Mouse (Mus musculus) hindbrain, embryonic 10.5 days (tissue): ENCODE data around the gene Hist1h2bg. TPM values are rescaled to one million over a fixed set of nuclear protein-coding genes. Genes with fewer than 3 reads are reported as not detected.
A peak's percentile ranks its signal among the peaks of the same experiment; 100 is the strongest.
"Not testable (repeated sequence)": the region's sequence is repeated elsewhere in the genome, so short reads cannot be mapped to it uniquely, and the experiment has no call there.

Experiments used
- DNase-seq: peaks from one replicate; pipeline ENCODE4 v3.0.0-alpha.2; 2017; ENCODE audit warnings: low spot score
- H3K27ac ChIP-seq: fragments of 300-500 bp; sonication (generic); 2 replicates; pipeline ENCODE4 v1.5.1; 2016; ENCODE audit warnings: mild to moderate bottlenecking, moderate library complexity
- H3K27me3 ChIP-seq: fragments of 300-500 bp; sonication (generic); 2 replicates; pipeline ENCODE4 v1.6.1; 2016; ENCODE audit warnings: mild to moderate bottlenecking; ENCODE audit not compliant: poor library complexity, insufficient read depth, severe bottlenecking
- H3K36me3 ChIP-seq: fragments of 300-500 bp; sonication (generic); 2 replicates; pipeline ENCODE4 v1.6.1; 2016; ENCODE audit warnings: mild to moderate bottlenecking, moderate library complexity
- H3K4me1 ChIP-seq: fragments of 300-500 bp; sonication (generic); replicated peaks from 2 replicates; pipeline ENCODE4 v1.6.1; 2016; ENCODE audit warnings: mild to moderate bottlenecking
- H3K4me3 ChIP-seq: fragments of 300-500 bp; sonication (generic); 2 replicates; pipeline ENCODE4 v1.5.1; 2016; ENCODE audit warnings: mild to moderate bottlenecking, moderate library complexity
- H3K9me3 ChIP-seq: fragments of 300-500 bp; sonication (generic); 2 replicates; pipeline ENCODE4 v1.6.1; 2016; ENCODE audit warnings: mild to moderate bottlenecking, moderate library complexity
- WGBS: fragments of 180-500 bp; shearing (Covaris S2); methylation state at CpG from one replicate; pipeline ENCODE4 v1.1.7; 2016; 5-methylcytosine and 5-hydroxymethylcytosine counted together
- polyA plus RNA-seq: library from polyadenylated mRNA; unstranded; fragments of >200 nt; fragmentation: Nextera tagmentation; extraction: Ambion mirVana; gene quantifications from 2 replicates; pipeline ENCODE4 v1.2.1, GENCODE M21; 2016

The Hist1h2bg gene
- polyA plus RNA-seq, 1 experiment from 2014 or later, result 7.3 TPM

DNA sequence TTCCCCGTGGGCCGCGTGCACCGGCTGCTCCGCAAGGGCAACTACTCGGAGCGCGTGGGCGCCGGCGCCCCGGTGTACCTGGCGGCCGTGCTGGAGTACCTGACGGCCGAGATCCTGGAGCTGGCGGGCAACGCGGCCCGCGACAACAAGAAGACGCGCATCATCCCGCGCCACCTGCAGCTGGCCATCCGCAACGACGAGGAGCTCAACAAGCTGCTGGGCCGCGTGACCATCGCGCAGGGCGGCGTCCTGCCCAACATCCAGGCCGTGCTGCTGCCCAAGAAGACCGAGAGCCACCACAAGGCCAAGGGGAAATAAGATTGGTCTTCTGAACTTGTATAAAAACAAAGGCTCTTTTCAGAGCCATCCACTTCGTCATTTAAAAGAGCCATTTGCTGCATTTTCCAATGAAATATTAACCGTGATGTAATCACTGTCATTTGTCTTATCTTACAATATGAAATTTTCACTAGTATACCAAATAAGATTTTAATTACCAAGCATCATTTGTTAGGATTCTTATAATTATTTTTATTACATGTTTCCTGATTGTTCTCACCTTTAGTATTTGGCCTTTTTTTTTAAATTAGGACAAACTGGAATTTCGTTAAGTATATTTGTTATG is 3.5 kb downstream of the Hist1h2bg start:
- under 1% methylated on average over 11 of the region's 39 CpGs for whole genome bisulfite sequencing
- H3K4me1 ChIP-seq, result peaks cover 38% of the 10 kb centered on the region
- peak overlapping the region; percentile 91 for H3K27ac ChIP-seq
- H3K9me3 ChIP-seq, DNase-seq, H3K36me3 ChIP-seq, H3K27me3 ChIP-seq: not testable (repeated sequence)
- peak overlapping the region; percentile 62 for H3K4me3 ChIP-seq

DNA sequence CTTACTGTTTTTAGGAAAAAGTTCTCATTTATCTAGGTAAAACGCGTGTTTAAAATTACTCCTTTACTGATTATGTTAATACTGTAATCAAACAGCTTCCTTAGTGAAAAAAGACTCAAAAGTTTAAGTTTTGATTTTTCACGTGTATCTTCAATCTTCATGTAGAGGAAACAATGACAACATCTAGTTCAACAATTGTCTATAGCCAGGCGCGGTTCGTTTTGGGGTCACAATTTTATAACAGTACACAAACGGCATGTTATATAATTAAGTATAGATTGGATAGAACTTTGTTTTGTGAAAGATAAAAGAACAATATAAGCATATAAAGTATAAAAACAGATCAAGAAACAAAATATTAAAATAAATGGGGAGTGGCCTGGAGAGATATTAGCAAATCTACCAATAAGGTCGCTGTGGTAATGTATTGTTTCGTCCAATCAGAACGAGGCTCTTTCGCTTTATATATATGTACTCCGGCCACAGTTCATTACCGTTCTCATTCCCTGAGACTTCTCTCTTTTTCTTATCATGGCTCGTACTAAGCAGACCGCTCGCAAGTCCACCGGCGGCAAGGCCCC is 4.2 kb downstream of the Hist1h2bg start, which contains the start of gene Hist1h3d:
Hist1h3d (plus strand) TSS at position 493 of the 581 bp plus-strand sequence.
- peak within 1 kb of the TSS; percentile 62 for H3K4me3 ChIP-seq
- H3K9me3 ChIP-seq, result no peaks in the 10 kb centered on the region
- H3K27ac ChIP-seq, result peak within 1 kb of the TSS; percentile 93
- H3K36me3 ChIP-seq, result no peaks in the 10 kb centered on the region
- peak; percentile 62 for DNase-seq
- peaks cover 33% of the 10 kb centered on the region for H3K4me1 ChIP-seq
- WGBS, result under 1% methylated on average over 18 of the region's 18 CpGs
- H3K27me3 ChIP-seq, result no peaks in the 10 kb centered on the region

DNA sequence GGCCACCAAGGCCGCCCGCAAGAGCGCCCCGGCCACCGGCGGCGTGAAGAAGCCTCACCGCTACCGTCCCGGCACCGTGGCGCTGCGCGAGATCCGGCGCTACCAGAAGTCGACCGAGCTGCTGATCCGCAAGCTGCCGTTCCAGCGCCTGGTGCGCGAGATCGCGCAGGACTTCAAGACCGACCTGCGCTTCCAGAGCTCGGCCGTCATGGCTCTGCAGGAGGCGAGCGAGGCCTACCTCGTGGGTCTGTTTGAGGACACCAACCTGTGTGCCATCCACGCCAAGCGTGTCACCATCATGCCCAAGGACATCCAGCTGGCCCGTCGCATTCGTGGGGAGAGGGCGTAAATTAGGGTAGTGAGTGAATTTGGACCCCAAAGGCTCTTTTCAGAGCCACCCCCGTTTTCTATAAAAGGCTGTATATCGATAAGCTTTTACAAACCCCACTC is 4.7 kb downstream of the Hist1h2bg start:
- H3K4me1 ChIP-seq, result peaks cover 36% of the 10 kb centered on the region
- DNase-seq, H3K9me3 ChIP-seq, H3K36me3 ChIP-seq, H3K27me3 ChIP-seq: not testable (repeated sequence)
- peak overlapping the region; percentile 62 for H3K4me3 ChIP-seq
- peak overlapping the region; percentile 93 for H3K27ac ChIP-seq
- under 1% methylated on average over 17 of the region's 40 CpGs for WGBS

DNA sequence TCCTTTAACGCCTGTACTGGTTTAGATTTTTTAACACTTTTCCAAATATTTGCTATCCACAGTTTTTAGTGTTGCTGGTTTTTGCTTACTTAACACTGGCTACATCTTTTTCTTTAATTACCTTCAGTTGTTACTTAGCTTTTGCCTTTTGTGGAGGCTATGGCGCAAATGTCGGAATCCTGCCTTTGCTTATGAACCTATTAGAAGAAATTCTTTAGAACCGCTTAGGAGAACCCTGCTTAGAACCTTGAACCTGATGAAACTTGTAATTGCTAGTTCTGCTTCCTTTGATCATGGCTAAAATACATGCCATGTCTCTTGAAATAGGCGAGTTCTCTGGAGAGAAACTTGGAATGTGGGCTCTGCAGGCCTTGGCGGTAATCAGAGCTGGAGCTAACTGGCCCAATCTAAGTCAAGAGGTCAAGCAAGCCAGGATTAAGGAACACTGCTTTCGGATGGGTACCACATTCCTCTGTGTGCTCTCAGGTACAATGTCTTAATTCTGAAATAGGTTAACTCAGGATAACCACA is 5.2 kb downstream of the Hist1h2bg start:
- H3K9me3 ChIP-seq, result no peaks in the 10 kb centered on the region
- WGBS, result 3% methylated on average over 7 of the region's 7 CpGs
- H3K4me3 ChIP-seq, result peak overlapping the region; percentile 62
- no peaks in the 10 kb centered on the region for H3K36me3 ChIP-seq
- DNase-seq, result peak; percentile 44
- peaks cover 38% of the 10 kb centered on the region for H3K4me1 ChIP-seq
- peak overlapping the region; percentile 93 for H3K27ac ChIP-seq
- H3K27me3 ChIP-seq, result no peaks in the 10 kb centered on the region

DNA sequence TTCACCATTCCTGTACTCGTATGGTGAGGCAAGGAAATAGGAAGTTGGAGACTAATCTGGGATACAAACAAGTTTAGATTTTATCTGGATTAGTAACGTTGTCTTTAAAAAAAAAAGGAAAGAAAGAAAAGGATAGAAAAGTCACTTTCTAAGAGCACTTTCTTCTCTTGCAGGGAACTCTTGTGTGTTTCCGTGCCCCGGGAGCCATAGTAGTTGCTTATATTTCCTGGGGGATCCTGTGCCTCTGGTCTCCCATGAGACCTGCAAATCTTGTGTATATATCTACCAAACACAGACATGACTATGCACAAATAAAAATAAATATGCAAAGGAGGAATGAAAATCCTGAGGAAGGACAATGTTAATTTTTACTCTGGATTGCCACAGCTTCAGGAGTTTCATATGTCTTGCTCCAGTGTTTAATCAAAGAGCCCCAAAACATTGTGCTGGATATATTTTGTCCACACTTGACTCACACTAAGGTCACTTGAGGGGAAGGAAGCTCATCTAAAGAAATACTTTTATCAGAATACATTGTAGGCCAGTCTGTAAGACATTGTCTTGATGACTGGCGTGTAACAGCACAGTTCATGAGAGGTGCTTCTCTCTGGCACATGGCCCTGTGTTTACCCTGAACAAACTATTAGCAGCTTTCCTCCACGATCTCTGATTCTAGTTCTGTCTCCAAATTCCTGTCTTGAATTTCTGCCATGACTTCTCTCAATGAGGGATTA is 5.9 kb downstream of the Hist1h2bg start:
- Histone ChIP-seq H3K4me3 (peak overlapping the region; percentile 62), H3K4me1 (peaks cover 42% of the 10 kb centered on the region), H3K9me3 (no peaks in the 10 kb centered on the region), H3K27ac (peak overlapping the region; percentile 93), H3K36me3 (no peaks in the 10 kb centered on the region), H3K27me3 (no peaks in the 10 kb centered on the region)
- 51% methylated on average over 6 of the region's 6 CpGs for WGBS
- no peak for DNase-seq

DNA sequence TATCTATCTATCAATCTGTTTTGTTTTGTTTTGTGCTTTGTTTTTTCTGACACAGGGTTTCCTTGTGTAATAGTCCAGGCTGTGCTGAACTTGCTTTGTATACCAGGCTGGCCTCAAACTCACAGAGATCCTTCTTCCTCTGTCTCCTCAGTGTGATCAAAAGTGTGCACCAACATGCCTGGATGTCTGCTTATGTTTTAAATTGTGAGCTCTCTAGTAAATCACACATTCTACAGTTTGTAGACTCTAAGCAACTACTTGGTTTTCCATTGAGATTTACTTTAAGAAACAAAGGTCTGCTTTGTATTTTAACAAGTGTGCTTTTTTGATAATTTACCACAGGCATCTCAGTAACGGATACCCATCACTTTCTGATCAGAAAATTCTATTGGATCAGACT is 6.6 kb downstream of the Hist1h2bg start:
- H3K4me3 ChIP-seq, result no peak overlapping the region
- no peaks in the 10 kb centered on the region for H3K27me3 ChIP-seq
- no peaks in the 10 kb centered on the region for H3K9me3 ChIP-seq
- H3K36me3 ChIP-seq, result no peaks in the 10 kb centered on the region
- H3K27ac ChIP-seq, result peak overlapping the region; percentile 93
- no peak for DNase-seq
- WGBS, result 88% methylated on average over 1 of the region's 1 CpGs
- H3K4me1 ChIP-seq, result peaks cover 43% of the 10 kb centered on the region

DNA sequence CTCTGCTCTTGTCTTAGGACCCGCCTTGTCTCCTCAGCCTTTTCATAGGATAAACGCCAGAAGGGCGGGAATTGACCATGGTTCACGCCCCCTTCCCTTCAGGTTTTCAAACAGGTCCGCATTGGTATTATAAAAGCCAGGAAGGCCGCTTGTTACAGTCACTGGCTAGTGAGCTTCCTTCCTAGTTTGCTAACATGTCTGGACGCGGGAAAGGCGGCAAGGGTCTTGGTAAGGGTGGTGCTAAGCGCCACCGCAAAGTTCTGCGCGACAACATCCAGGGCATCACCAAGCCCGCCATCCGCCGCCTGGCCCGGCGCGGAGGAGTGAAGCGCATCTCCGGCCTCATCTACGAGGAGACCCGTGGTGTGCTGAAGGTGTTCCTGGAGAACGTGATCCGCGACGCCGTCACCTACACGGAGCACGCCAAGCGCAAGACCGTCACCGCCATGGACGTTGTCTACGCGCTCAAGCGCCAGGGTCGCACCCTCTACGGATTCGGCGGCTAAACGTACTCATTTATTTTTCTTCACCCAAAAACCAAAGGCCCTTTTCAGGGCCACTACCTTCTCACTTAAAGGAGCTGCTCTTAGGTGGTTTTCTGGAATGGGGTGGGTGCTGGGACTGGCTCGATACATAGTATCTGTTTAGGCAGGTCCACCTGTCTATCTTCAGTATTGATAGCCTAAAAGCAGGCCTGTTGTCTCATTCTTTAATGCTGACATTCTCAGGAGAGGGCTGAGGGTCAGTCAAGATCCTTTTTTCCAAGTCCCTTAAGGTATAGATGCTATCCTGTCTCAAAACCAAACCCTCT is 10.4 kb downstream of the Hist1h2bg start, which contains the start of gene Hist1h4d:
Hist1h4d (plus strand) TSS at position 191 of the 811 bp plus-strand sequence.
- Histone ChIP-seq H3K4me1 (peaks cover 51% of the 10 kb centered on the region), H3K27me3 (no peaks in the 10 kb centered on the region), H3K27ac (peak within 1 kb of the TSS; percentile 95), H3K36me3 (no peaks in the 10 kb centered on the region), H3K9me3 (no peaks in the 10 kb centered on the region), H3K4me3 (peak within 1 kb of the TSS; percentile 60)
- peak; percentile 96 for DNase-seq
- under 1% methylated on average over 43 of the region's 43 CpGs for WGBS

DNA sequence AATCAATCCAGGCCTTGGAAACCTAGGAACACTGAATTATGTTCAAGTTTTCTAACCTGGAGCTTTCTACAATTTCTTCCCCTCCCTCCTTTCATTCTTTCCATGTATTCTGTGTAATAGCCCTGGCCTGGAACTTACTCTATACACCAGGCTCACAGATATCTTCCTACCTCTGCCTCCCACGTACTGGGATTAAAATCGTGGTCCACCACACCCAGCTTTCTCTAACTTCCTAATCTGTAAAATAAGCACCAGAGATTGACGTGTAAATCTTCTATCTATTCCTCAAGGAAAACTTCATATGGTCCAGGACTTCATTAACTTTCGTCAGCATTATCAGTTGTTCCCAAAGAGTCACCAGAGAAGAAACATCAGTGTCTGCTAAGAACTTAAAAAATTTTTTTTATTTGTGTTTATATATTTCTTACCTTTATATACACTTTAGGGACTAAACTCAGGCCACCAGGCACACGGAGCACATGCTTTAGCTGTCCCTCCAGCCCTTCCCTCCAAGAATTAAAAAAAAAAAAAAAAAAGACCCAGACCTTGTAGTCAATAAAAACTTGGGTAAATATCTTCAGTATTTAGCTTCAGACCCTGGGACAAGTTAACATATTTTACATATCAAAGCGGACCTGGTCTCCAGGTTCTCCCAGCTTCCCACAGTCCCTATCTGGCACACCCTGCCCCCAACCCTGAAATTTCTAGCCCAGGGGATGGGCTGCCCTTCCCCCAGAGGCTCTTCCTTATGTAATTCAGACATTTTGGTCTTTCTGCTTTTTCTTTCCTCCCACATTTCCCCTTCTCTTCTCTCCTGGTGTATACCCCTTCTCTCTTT is 11.2 kb downstream of the Hist1h2bg start:
- H3K27ac ChIP-seq, result peak overlapping the region; percentile 95
- H3K36me3 ChIP-seq, result no peaks in the 10 kb centered on the region
- peak overlapping the region; percentile 60 for H3K4me3 ChIP-seq
- WGBS, result 3% methylated on average over 6 of the region's 6 CpGs
- H3K4me1 ChIP-seq, result peaks cover 48% of the 10 kb centered on the region
- H3K27me3 ChIP-seq, result no peaks in the 10 kb centered on the region
- H3K9me3 ChIP-seq, result no peaks in the 10 kb centered on the region
- peak; percentile 45 for DNase-seq

DNA sequence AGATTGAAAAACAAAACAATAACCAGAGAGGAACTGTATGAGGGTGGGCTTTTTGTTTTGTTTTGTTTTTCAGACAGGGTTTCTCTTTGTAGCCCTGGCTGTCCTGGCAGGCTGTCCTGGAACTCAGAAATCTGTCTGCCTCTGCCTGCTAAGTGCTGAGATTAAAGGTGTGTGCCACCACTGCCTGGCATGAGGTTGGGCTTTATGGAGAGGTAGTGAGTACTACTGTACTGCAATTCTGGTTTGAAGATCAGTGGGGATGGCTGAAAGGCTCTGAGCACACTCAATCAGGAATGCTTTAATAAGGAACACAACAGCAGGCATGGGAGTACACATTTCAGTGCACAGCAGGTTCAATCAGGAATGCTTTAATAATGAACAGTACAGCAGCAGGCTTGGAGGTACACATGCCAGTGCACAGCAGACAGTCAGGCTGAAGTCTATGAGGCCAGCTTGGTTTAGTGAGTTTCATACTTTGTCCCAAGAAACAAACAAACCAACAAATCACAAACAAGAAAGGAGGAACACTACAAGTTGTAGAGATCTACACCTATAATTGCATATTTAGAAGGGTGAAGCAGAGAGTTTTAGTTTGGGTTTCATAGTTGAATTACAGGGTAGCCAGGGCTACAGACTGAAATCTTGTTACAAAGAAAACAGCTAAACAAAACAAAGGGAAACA is 12.3 kb downstream of the Hist1h2bg start:
- DNase-seq, result no peak
- H3K4me3 ChIP-seq, result peak overlapping the region; percentile 60
- peak overlapping the region; percentile 95 for H3K27ac ChIP-seq
- no peaks in the 10 kb centered on the region for H3K9me3 ChIP-seq
- H3K27me3 ChIP-seq, result no peaks in the 10 kb centered on the region
- H3K36me3 ChIP-seq, result no peaks in the 10 kb centered on the region
- peaks cover 48% of the 10 kb centered on the region for H3K4me1 ChIP-seq

DNA sequence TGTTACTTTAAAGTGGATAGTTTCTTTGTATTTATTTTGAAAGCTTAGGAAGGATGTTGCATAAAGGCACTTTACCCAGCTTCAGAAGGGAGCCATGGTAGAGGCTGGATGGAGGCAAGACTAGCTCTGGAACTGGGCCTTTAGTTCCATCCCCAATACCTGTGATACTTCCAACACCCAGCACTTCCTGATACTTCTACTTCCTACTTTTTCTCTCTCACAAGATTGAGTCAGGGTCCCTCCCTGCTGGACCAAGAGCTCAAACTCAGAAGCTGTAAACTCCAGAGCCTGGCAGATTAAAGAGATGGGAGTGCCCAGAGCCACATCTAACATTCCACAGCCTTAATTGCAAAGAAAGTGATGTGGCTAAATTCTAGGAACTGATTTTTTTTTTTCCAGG is 13.1 kb downstream of the Hist1h2bg start:
- Histone ChIP-seq H3K4me1 (peaks cover 48% of the 10 kb centered on the region), H3K9me3 (no peaks in the 10 kb centered on the region), H3K36me3 (no peaks in the 10 kb centered on the region), H3K27me3 (no peaks in the 10 kb centered on the region), H3K27ac (peak overlapping the region; percentile 95), H3K4me3 (peak overlapping the region; percentile 57)
- no peak for DNase-seq

DNA sequence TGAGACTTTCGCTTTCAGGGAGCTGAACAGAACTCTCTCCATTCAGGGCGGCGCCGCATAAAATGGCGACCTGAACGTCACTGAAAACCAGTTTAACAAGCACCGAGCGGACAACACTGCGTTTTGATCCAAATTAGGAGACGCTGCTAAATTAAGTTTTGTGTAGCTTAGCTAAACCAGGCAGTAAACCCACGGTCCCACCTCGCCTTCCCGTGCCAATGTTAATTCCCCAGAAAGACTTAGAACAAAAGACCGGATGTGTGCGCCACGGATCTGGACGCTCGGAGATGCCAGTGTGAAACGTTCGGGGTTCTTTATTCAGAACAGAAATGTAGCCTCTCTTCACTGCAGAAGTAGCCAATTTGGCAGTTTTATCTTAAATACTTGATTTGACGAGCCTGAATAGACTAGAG is 13.8 kb downstream of the Hist1h2bg start:
- WGBS, result under 1% methylated on average over 21 of the region's 21 CpGs
- Histone ChIP-seq H3K4me3 (peak overlapping the region; percentile 57), H3K27ac (peak overlapping the region; percentile 95), H3K9me3 (no peaks in the 10 kb centered on the region), H3K4me1 (peaks cover 48% of the 10 kb centered on the region), H3K27me3 (no peaks in the 10 kb centered on the region), H3K36me3 (no peaks in the 10 kb centered on the region)
- peak; percentile 79 for DNase-seq
